Mouse (Mus musculus) small intestine, adult 2 months (tissue): ENCODE data around the gene Rars. TPM values are rescaled to one million over a fixed set of nuclear protein-coding genes. Genes with fewer than 3 reads are reported as not detected.
A peak's percentile ranks its signal among the peaks of the same experiment; 100 is the strongest.

Experiments
- H3K27ac ChIP-seq: fragments of 200-500 bp; 2 replicates; pipeline ENCODE4 v1.5.1; 2012; ENCODE audit warnings: low read depth, low read length, control low read depth, inconsistent platforms; ENCODE audit not compliant: insufficient read depth
- H3K27me3 ChIP-seq: fragments of 200-500 bp; 2 replicates; pipeline ENCODE4 v1.6.1; 2012; ENCODE audit warnings: mild to moderate bottlenecking, moderate library complexity, low read length, inconsistent platforms; ENCODE audit not compliant: control insufficient read depth, insufficient read depth
- H3K36me3 ChIP-seq: fragments of 200-500 bp; 2 replicates; pipeline ENCODE4 v1.6.1; 2012; ENCODE audit warnings: mild to moderate bottlenecking, low read length, control low read depth, inconsistent platforms; ENCODE audit not compliant: control insufficient read depth, insufficient read depth
- H3K4me1 ChIP-seq: fragments of 200-500 bp; 2 replicates; pipeline ENCODE4 v1.6.1; 2012; ENCODE audit warnings: low read length, inconsistent platforms, mixed read lengths; ENCODE audit not compliant: control insufficient read depth, insufficient read depth, insufficient read length
- H3K4me3 ChIP-seq: fragments of 200-500 bp; 2 replicates; pipeline ENCODE4 v1.5.1; 2012; ENCODE audit warnings: low read depth, mild to moderate bottlenecking, control low read depth, inconsistent platforms, low read length, moderate library complexity
- CTCF ChIP-seq: fragments of 200-500 bp; IDR thresholded peaks from 2 replicates; pipeline ENCODE4 v1.5.1; 2012; ENCODE audit warnings: low read depth, mild to moderate bottlenecking, control low read depth, inconsistent platforms, low read length, moderate library complexity, mixed read lengths; ENCODE audit not compliant: insufficient replicate concordance, insufficient read length; ENCODE audit errors: extremely low read depth
- POLR2A ChIP-seq: fragments of 200-500 bp; IDR thresholded peaks from 2 replicates; pipeline ENCODE4 v1.6.1; 2012; ENCODE audit warnings: low read depth, mild to moderate bottlenecking, control low read depth, inconsistent platforms, low read length, moderate library complexity
- WGBS: fragments of 180-500 bp; shearing (Covaris S2); methylation state at CpG from one replicate; pipeline ENCODE4 v1.1.7; 2018; 5-methylcytosine and 5-hydroxymethylcytosine counted together
- polyA plus RNA-seq: library from polyadenylated mRNA; depleted of rRNA; stranded (reverse); fragments of >200 nt; gene quantifications from 2 replicates; pipeline ENCODE4 v1.2.3, GENCODE M21; 2012; rRNA removed

Gene Rars
- polyA plus RNA-seq, 1 experiment = 10.0 TPM

DNA sequence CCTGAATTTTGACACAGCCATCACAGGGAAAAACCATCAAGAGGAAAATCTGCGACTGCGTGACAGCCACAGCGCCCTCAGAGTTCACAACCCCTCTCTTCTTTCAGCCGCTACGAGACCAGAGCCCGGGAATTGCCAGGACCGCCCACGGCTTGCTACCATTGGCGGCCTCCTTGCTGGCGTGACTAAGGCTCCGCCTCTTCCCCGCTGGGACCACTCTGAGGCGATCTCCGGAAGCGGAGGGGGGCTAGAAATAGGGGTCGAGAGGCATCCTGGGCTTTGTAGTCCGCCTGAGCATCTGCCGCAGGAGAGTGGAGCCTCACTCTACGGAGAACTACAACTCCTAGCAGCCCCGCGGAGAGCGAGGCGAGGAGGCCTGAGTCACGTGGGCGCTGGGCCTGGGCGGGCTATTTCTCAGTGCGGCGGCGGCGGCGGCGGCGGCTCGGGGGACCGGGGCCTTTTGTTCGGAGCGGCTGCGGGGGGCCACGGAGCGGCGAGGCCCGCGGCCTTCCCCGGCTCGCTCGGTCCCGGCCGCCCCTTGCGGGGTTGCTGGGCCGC, 65.0 kb downstream of the Rars start, which contains the start of gene Pank3:
Pank3 (plus strand) TSS at position 297 of the 558 bp plus-strand sequence.
- Histone ChIP-seq H3K4me1 (peaks cover 5% of the 10 kb centered on the region; the same call in 1 of the 2 replicates), H3K4me3 (peak within 1 kb of the TSS; percentile 100), H3K36me3 (no peaks in the 10 kb centered on the region), H3K27me3 (no peaks in the 10 kb centered on the region), H3K27ac (peak within 1 kb of the TSS; percentile 95)
- TF ChIP-seq CTCF (no peak), POLR2A (peak; percentile 74; the same call in 1 of the 2 replicates)
- 2% methylated on average over 48 of the region's 50 CpGs for WGBS

DNA sequence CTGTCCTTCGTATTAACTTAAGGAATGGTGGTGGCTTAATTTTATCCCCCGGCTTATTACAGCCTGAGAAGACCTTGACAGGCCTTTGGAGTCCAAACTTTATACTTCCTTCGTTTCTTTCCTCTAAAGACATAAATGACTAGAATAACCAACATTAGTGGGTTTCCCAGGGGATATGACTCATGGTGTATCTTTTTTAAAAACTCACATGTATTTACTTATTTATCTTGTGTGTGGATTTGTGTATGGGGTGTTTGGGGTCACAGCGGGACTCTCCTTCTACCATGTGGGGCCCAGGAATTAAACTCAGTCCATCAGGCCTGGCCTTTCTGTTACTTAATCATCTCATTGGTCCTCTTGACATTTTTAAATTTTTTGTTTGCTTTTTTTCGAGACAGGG, 67.5 kb downstream of the Rars start:
- H3K4me1 ChIP-seq = peaks cover 2% of the 10 kb centered on the region; the same call in 1 of the 2 replicates
- no peak for TF ChIP-seq POLR2A
- TF ChIP-seq CTCF = no peak
- no peaks in the 10 kb centered on the region for H3K36me3 ChIP-seq
- no peak overlapping the region for H3K4me3 ChIP-seq
- WGBS = 88% methylated on average over 5 of the region's 5 CpGs
- H3K27ac ChIP-seq = no peak overlapping the region
- no peaks in the 10 kb centered on the region for H3K27me3 ChIP-seq

DNA sequence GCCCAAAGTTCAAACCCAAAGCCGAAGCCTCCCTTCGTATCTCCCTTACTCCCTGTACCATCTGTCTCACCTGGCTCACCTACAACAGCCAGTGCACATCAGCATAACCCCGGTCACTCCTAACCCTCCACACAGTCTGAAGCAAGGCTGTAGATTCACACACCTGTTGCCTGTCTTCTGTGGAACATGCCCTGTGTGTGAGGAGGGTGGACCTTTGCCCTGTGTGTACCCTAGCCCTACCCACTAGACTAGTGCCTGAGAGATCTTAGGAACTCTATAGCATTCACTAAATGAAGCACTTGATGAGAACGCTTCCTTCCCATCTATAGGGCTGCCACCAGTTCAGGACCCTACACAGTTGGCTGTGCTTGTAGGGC, 73.7 kb downstream of the Rars start:
- Histone ChIP-seq H3K4me3 (no peak overlapping the region), H3K4me1 (peaks cover 21% of the 10 kb centered on the region; the same call in 1 of the 2 replicates), H3K27me3 (no peaks in the 10 kb centered on the region), H3K36me3 (no peaks in the 10 kb centered on the region), H3K27ac (peak overlapping the region; percentile 100)
- WGBS = 37% methylated on average over 4 of the region's 4 CpGs
- TF ChIP-seq POLR2A = no peak
- TF ChIP-seq CTCF = no peak

DNA sequence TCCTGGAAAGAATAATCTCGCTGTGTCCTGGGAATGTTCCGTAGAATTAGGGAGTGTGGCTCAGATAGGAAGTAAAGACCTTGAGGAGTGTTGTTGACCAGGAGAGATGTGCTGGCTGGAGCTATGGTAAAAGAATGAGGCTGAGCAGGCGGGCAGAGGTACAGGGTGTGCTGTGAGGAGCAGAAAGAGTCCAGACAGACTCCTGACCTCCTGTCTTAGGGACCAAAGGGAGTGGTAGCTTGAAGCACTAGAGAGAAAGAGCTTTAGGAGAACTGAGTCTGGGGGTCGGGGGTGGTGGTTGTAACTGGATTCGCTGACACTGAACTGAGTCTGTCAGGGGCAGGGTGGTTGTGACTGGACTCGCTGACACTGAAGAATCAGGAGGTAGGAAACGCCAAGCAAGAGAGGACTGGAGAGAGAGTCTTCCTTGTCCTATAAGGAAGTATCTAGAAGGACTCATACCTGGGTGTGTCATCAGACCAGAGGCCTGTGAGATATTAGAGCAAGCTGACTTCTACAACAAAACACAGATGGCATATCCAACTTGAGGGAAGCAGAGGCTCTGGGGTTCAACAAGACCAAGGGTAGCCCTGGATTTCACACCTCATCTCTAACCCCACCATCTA, 74.2 kb downstream of the Rars start:
- H3K4me1 ChIP-seq = peaks cover 24% of the 10 kb centered on the region; the same call in 1 of the 2 replicates
- H3K27ac ChIP-seq = peak overlapping the region; percentile 100
- H3K27me3 ChIP-seq = no peaks in the 10 kb centered on the region
- H3K4me3 ChIP-seq = no peak overlapping the region
- WGBS = 42% methylated on average over 7 of the region's 7 CpGs
- TF ChIP-seq CTCF (no peak), POLR2A (no peak)
- H3K36me3 ChIP-seq = no peaks in the 10 kb centered on the region

Other genes with a start within 250 kb of the Rars start
- 2.1 and 3.7 TPM in 2 replicates for gene Pank3, start 65.0 kb downstream of the Rars start, polyA plus RNA-seq
- gene Fbll1, start 35.6 kb downstream of the Rars start, polyA plus RNA-seq = 0.08 and 0.10 TPM in 2 replicates
- 18.0 and 55.9 TPM in 2 replicates for gene Wwc1, start 146.0 kb upstream of the Rars start, polyA plus RNA-seq